Mouse (Mus musculus) stomach, embryonic 14.5 days (tissue): Measurements from ENCODE around the gene Aff3. TPM values are rescaled to one million over a fixed set of nuclear protein-coding genes. Genes with fewer than 3 reads are reported as not detected.
"Not testable (repeated sequence)": the region's sequence is repeated elsewhere in the genome, so short reads cannot be mapped to it uniquely, and the experiment has no call there.

Source experiments
- ATAC-seq: fragments of 200-750 bp; cut with Nextera tagmentation; 2 replicates; pipeline ENCODE4 v1.8.0; 2017; ENCODE audit warnings: low read depth, moderate TSS enrichment; ENCODE audit not compliant: insufficient number of reproducible peaks, insufficient read depth, low FRiP score
- H3K27ac ChIP-seq: fragments of 300-500 bp; sonication (generic); 2 replicates; pipeline ENCODE4 v1.5.1; 2014; ENCODE audit warnings: mild to moderate bottlenecking, low read length, moderate library complexity, mixed read lengths
- H3K27me3 ChIP-seq: fragments of 300-500 bp; sonication (generic); 2 replicates; pipeline ENCODE4 v1.6.1; 2014; ENCODE audit warnings: low read length, control low read depth, mixed read lengths; ENCODE audit not compliant: control insufficient read depth, insufficient read depth
- H3K36me3 ChIP-seq: fragments of 300-500 bp; sonication (generic); 2 replicates; pipeline ENCODE4 v1.6.1; 2014; ENCODE audit warnings: mild to moderate bottlenecking, control low read depth, low read length, moderate library complexity, mixed read lengths; ENCODE audit not compliant: control insufficient read depth, insufficient read depth
- H3K4me1 ChIP-seq: fragments of 300-500 bp; sonication (generic); 2 replicates; pipeline ENCODE4 v1.6.1; 2014; ENCODE audit warnings: low read length, control low read depth, mixed read lengths; ENCODE audit not compliant: control insufficient read depth, insufficient read depth
- H3K4me2 ChIP-seq: fragments of 300-500 bp; sonication (generic); replicated peaks from 2 replicates; pipeline ENCODE4 v1.6.1; 2014; ENCODE audit warnings: low read depth, low read length, control low read depth
- H3K4me3 ChIP-seq: fragments of 300-500 bp; sonication (generic); 2 replicates; pipeline ENCODE4 v1.5.1; 2014; ENCODE audit warnings: low read depth, low read length, control low read depth
- H3K9ac ChIP-seq: fragments of 300-500 bp; sonication (generic); replicated peaks from 2 replicates; pipeline ENCODE4 v1.6.1; 2014; ENCODE audit warnings: low read depth, mild to moderate bottlenecking, control low read depth, low read length, moderate library complexity, mixed read lengths
- H3K9me3 ChIP-seq: fragments of 300-500 bp; sonication (generic); 2 replicates; pipeline ENCODE4 v1.6.1; 2016; ENCODE audit warnings: low read depth, low read length, control low read depth; ENCODE audit not compliant: control insufficient read depth
- WGBS: fragments of 180-500 bp; shearing (Covaris S2); extraction: QIAGEN DNeasy Blood & Tissue Kit; methylation state at CpG from one replicate; pipeline ENCODE4 v1.1.7; 2014; 5-methylcytosine and 5-hydroxymethylcytosine counted together
- polyA plus RNA-seq: library from polyadenylated mRNA; unstranded; fragments of >200 nt; fragmentation: Nextera tagmentation; extraction: Ambion mirVana; gene quantifications from 2 replicates; pipeline ENCODE4 v1.2.1, GENCODE M21; 2014

The Aff3 gene
- polyA plus RNA-seq, 1 experiment from 2014 or later, result 8.2 TPM

DNA sequence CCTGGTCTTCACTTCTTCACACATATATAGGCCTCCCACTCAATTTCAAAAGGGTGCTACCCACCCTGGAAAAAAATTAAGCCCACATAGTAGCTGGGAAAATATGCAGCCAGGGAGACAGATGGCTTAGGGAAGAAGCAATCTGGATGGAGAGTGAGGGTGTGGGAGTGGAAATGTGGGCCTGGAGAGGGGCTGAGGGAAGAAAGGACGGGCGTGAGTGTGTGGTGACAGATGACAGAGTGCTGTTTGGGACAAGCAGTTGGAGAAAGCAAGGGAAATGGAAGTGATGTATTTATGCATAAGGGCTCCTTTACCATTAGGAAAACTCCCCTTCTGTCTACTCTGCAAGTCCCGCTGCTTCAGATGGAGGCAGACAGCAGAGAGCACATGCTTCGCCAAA is 226.3 kb downstream of the Aff3 start:
- Histone ChIP-seq H3K9ac (no peak overlapping the region), H3K4me3 (no peak overlapping the region), H3K9me3 (no peaks in the 10 kb centered on the region), H3K36me3 (no peaks in the 10 kb centered on the region), H3K27me3 (no peaks in the 10 kb centered on the region), H3K4me1 (peaks cover 32% of the 10 kb centered on the region), H3K27ac (peak overlapping the region; percentile 33; the same call in 1 of the 2 replicates), H3K4me2 (0 out of 2 replicates have a peak overlapping the region, but pooled peaks have one; percentile 6)
- 0 out of 2 replicates have a peak, but pooled peaks have one; percentile 20 for ATAC-seq
- WGBS, result 21% methylated on average over 4 of the region's 4 CpGs

GRCm38 (mm10) chr1:38437671-38438070 is 227.1 kb downstream of the Aff3 start:
- no peak for ATAC-seq
- Histone ChIP-seq H3K9ac (no peak overlapping the region), H3K4me2 (no peak overlapping the region), H3K9me3 (no peaks in the 10 kb centered on the region), H3K27me3 (no peaks in the 10 kb centered on the region), H3K4me3 (no peak overlapping the region), H3K36me3 (no peaks in the 10 kb centered on the region), H3K27ac (no peak overlapping the region), H3K4me1 (peaks cover 32% of the 10 kb centered on the region)
- 48% methylated on average over 4 of the region's 4 CpGs for WGBS

- Histone ChIP-seq H3K36me3 (no peaks in the 10 kb centered on the region), H3K9ac (no peak overlapping the region), H3K4me2 (no peak overlapping the region), H3K4me3 (no peak overlapping the region), H3K9me3 (no peaks in the 10 kb centered on the region), H3K4me1 (peaks cover 32% of the 10 kb centered on the region), H3K27me3 (no peaks in the 10 kb centered on the region), H3K27ac (no peak overlapping the region)
- ATAC-seq, result no peak
- 38% methylated on average over 12 of the region's 12 CpGs for WGBS
Observed at GRCm38 (mm10) chr1:38436471-38437340, 228.0 kb downstream of the Aff3 start.

GRCm38 (mm10) chr1:38430311-38430710 is 234.4 kb downstream of the Aff3 start:
- H3K9me3 ChIP-seq, H3K4me2 ChIP-seq, ATAC-seq, H3K4me3 ChIP-seq, H3K9ac ChIP-seq, H3K36me3 ChIP-seq, H3K4me1 ChIP-seq, H3K27ac ChIP-seq, H3K27me3 ChIP-seq: not testable (repeated sequence)
- WGBS, result 92% methylated on average over 12 of the region's 12 CpGs

DNA sequence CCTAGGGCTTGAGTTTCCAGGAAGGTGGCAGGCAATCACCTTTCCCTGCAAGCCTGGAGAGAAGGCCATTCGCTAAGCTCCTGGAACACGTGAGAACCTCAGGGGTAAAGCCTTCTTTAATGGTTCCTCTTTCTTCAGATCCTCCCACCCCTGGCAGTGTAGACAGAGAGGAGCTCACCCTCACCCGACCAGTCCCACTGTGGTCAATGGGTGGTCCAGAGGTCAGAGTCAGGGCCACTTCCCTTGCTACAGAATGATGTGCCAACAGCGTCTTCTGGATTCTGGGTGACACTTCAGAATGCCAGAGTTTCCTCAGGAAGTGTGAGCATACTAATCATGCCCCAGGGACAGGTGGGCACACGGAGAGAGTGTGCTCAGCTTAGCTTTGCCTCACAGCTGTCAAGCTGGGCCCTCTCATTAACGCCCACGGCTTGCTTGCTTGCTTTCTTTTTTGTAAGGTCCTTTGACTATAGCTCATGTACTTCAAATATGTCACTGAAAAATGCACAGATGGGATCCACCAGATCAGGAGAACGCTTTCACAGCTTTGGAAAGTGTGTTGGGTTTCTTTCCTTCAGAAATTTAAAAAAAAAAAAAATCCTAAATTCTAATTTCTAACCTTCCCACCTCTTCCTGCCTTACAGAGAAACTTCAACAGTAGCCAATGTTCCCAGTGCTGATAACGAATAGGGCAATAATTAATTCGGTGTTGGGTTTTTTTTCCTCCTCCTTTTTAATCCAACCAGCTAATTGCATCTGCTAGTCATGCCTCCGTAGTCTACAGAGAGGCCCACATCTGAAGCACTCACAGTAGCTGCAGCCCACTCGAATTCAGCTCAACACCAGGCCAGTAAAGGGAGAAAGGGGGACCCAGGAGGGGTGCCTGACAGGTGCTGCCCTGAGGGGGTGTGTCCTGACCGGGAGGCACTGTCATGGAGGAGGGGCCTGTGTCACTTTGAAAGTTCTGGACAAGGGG is 235.8 kb downstream of the Aff3 start:
- Histone ChIP-seq H3K4me3 (no peak overlapping the region), H3K9ac (no peak overlapping the region), H3K36me3 (no peaks in the 10 kb centered on the region), H3K27ac (no peak overlapping the region), H3K4me1 (0 out of 2 replicates have a peak, but pooled peaks cover 3% of the 10 kb centered on the region), H3K27me3 (no peaks in the 10 kb centered on the region), H3K4me2 (no peak overlapping the region), H3K9me3 (no peaks in the 10 kb centered on the region)
- no peak for ATAC-seq
- 50% methylated on average over 13 of the region's 13 CpGs for WGBS

DNA sequence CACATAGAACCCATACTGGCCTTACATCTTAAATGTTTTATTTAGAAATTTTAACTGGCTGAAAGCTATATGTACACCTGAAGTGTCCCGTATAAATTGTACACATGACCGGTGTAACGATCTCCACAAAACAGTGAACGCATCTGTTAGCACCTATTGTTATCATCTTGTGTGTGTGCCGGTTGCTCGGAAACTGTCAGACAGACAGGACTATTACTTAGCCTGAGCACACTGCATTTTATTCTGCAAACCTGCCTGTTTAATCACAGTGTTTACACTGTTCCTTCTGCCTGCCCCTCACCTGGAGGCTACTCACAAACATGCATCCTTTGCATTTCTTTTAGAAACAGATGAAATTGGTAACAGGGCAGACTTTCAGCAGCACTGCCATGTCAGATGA is 241.8 kb downstream of the Aff3 start:
- H3K9me3 ChIP-seq, result no peaks in the 10 kb centered on the region
- no peaks in the 10 kb centered on the region for H3K36me3 ChIP-seq
- no peak overlapping the region for H3K9ac ChIP-seq
- no peaks in the 10 kb centered on the region for H3K27me3 ChIP-seq
- H3K27ac ChIP-seq, result no peak overlapping the region
- ATAC-seq, result no peak
- H3K4me3 ChIP-seq, result no peak overlapping the region
- 75% methylated on average over 6 of the region's 6 CpGs for WGBS
- no peak overlapping the region for H3K4me2 ChIP-seq
- no peaks in the 10 kb centered on the region for H3K4me1 ChIP-seq

- WGBS, result 83% methylated on average over 4 of the region's 4 CpGs
- Histone ChIP-seq H3K9ac (no peak overlapping the region), H3K27ac (no peak overlapping the region)
Observed at GRCm38 (mm10) chr1:38419331-38419730, 245.4 kb downstream of the Aff3 start.

More at GRCm38 (mm10) chr1:38419331-38419730, 245.4 kb downstream of the Aff3 start:
- Histone ChIP-seq H3K27me3 (no peaks in the 10 kb centered on the region), H3K9me3 (no peaks in the 10 kb centered on the region), H3K36me3 (no peaks in the 10 kb centered on the region), H3K4me3 (no peak overlapping the region), H3K4me1 (no peaks in the 10 kb centered on the region), H3K4me2 (no peak overlapping the region)
- ATAC-seq, result no peak
